Mouse (Mus musculus) kidney, adult 2 months (tissue): ENCODE measurements around the gene Psma6. TPM values are rescaled to one million over a fixed set of nuclear protein-coding genes. Genes with fewer than 3 reads are reported as not detected.

Source experiments
- DNase-seq: peaks from one replicate; pipeline ENCODE4 v3.0.0; 2021
- H3K27ac ChIP-seq: fragments of 200-500 bp; 2 replicates; pipeline ENCODE4 v1.5.1; 2012; ENCODE audit warnings: low read depth, low read length, control low read depth, inconsistent platforms; ENCODE audit not compliant: insufficient read depth
- H3K27me3 ChIP-seq: fragments of 200-500 bp; replicated peaks from 2 replicates; pipeline ENCODE4 v1.6.1; 2012; ENCODE audit warnings: mild to moderate bottlenecking, moderate library complexity, low read length, inconsistent platforms; ENCODE audit not compliant: control insufficient read depth, insufficient read depth
- H3K36me3 ChIP-seq: fragments of 200-500 bp; 2 replicates; pipeline ENCODE4 v1.6.1; 2012; ENCODE audit warnings: mild to moderate bottlenecking, moderate library complexity, low read length, inconsistent platforms; ENCODE audit not compliant: control insufficient read depth, insufficient read depth
- H3K4me1 ChIP-seq: fragments of 200-500 bp; 2 replicates; pipeline ENCODE4 v1.6.1; 2011; ENCODE audit warnings: low read length; ENCODE audit not compliant: control insufficient read depth, insufficient read depth
- H3K4me3 ChIP-seq: fragments of 200-500 bp; 2 replicates; pipeline ENCODE4 v1.5.1; 2011; ENCODE audit warnings: mild to moderate bottlenecking, low read depth, low read length, control low read depth; ENCODE audit not compliant: insufficient read depth
- CTCF ChIP-seq: fragments of 200-500 bp; conservative IDR thresholded peaks from 2 replicates; pipeline ENCODE4 v1.5.1; 2011; ENCODE audit warnings: low read depth, mild to moderate bottlenecking, control low read depth, low read length, moderate library complexity, mixed read lengths; ENCODE audit not compliant: insufficient read depth, insufficient read length
- POLR2A ChIP-seq: fragments of 200-500 bp; IDR thresholded peaks from one replicate; pipeline ENCODE4 v1.6.1; 2011; ENCODE audit warnings: low read depth, low read length, control low read depth
- WGBS: fragments of 180-500 bp; shearing (Covaris S2); methylation state at CpG from one replicate; pipeline ENCODE4 v1.1.7; 2018; 5-methylcytosine and 5-hydroxymethylcytosine counted together
- polyA plus RNA-seq: library from polyadenylated mRNA; depleted of rRNA; stranded (reverse); fragments of >200 nt; gene quantifications from 2 replicates; pipeline ENCODE4 v1.2.3, GENCODE M21; 2012

Psma6 gene
- polyA plus RNA-seq, 1 experiment: 80.2 TPM

DNA sequence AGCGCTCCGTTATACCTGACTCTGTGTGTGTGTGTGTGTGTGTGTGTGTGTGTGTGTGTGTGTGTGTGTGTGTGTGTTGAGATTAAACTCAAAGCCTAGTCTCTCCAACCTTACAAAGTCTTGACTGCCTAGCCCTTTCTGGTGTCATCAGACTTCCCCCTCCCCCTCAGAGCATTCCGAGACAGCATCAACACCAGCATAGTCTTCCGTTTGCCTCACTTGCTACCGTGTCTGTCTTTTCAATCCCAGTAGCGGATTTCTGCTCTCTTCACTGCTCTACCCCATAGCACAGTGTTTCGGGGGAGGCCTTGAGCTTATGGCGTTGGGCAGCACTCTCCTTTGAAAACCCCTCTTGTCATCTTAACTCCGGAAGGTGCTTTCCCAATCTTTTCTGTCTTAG is 2.4 kb downstream of the Psma6 start:
- H3K36me3 ChIP-seq: no peaks in the 10 kb centered on the region
- 88% methylated on average over 9 of the region's 9 CpGs for WGBS
- H3K27ac ChIP-seq: no peak overlapping the region
- DNase-seq: no peak
- H3K27me3 ChIP-seq: no peaks in the 10 kb centered on the region
- H3K4me3 ChIP-seq: no peak overlapping the region
- H3K4me1 ChIP-seq: no peaks in the 10 kb centered on the region
- TF ChIP-seq POLR2A: no peak
- no peak for TF ChIP-seq CTCF

DNA sequence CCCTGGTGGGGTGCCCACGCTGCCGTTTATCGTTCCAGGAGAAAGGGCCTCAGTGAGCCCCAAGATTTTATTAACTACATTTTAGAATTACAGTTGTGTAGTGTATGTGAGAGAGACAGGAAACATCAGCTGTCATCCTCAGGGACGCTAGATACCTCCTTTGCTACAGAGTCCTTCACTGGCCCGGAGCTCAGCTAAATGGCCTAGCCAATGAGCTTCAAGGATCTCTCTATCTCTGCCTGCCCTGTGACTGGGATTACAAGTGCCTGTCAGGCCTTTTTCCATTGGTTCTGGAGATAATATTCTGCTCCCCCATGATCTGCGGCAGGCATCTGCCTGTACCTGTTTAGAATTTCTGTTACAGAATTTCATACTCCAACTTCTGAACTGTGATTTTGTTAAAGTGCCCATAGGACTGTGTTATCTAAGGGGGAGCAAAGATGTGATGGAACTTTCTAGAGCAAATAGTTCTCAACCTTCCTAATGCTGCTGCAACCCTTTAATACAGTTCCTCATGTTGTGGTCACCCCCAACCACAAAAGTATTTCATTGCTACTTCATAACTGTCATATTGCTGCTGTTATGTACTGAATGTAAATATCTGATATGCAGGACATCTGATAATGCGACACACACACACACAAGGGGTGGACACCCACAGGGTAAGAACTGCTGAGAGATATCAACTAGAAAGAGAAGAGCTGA is 3.2 kb downstream of the Psma6 start:
- no peaks in the 10 kb centered on the region for H3K4me1 ChIP-seq
- WGBS: 85% methylated on average over 7 of the region's 7 CpGs
- no peaks in the 10 kb centered on the region for H3K27me3 ChIP-seq
- H3K36me3 ChIP-seq: no peaks in the 10 kb centered on the region
- H3K4me3 ChIP-seq: no peak overlapping the region
- TF ChIP-seq POLR2A (no peak), CTCF (no peak)
- no peak for DNase-seq
- no peak overlapping the region for H3K27ac ChIP-seq

DNA sequence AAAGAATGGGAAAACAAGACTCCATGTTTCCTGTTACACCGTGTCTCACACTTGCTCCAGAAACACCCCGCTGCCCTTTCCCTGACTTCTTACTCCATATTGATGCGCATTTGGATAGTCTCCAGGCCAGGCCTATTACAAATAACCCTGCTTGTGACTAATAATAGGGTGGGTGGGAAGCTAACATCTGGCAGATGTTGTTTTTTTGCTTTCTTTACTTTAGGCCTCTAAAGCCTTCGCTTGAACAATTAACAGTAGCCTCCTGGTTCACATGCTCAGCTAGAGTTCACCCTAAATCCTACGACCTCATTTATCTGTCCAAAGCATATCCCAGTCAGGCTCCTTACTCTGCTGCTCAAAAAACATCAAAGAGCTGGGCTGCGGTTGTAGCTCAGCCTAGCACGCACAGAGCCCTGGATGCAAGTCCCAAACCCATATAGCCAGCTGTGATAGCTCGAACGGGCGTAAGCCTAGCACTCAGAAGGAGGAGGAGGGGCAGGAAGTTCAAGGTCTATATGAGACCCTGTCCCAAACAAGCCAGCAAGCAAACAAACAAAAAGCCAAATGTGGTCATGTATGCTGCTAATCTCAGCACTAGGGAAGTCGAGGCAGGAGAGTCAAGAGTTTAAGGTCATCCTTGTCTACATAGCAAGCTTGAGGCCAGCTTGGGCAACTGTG is 3.9 kb downstream of the Psma6 start:
- H3K4me3 ChIP-seq: no peak overlapping the region
- peak; percentile 25 for DNase-seq
- WGBS: 71% methylated on average over 11 of the region's 11 CpGs

DNA sequence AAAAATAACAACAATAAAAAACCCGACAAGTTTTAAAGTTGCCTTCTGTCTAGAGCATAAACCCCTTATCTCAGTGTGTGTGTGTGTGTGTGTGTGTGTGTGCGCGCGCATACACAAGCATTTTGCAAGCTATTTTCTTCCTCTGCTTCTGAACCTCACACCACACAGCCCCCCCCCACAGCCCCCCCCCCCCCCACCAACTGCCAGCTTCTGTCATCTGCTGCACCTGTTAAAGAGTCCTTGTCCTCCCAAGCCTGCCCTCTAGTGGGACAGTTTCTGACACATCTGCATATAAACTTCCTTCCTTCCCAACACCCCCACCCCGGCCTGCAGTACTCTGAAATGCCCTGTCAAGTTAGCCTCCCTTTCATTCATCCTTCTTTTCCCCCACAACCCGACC is 4.5 kb downstream of the Psma6 start:
- DNase-seq: peak; percentile 62

More for the DNA sequence above, 3.9 kb downstream of the Psma6 start:
- H3K36me3 ChIP-seq: no peaks in the 10 kb centered on the region
- H3K27me3 ChIP-seq: no peaks in the 10 kb centered on the region
- TF ChIP-seq POLR2A: no peak
- no peak for TF ChIP-seq CTCF
- no peaks in the 10 kb centered on the region for H3K4me1 ChIP-seq
- no peak overlapping the region for H3K27ac ChIP-seq

DNA sequence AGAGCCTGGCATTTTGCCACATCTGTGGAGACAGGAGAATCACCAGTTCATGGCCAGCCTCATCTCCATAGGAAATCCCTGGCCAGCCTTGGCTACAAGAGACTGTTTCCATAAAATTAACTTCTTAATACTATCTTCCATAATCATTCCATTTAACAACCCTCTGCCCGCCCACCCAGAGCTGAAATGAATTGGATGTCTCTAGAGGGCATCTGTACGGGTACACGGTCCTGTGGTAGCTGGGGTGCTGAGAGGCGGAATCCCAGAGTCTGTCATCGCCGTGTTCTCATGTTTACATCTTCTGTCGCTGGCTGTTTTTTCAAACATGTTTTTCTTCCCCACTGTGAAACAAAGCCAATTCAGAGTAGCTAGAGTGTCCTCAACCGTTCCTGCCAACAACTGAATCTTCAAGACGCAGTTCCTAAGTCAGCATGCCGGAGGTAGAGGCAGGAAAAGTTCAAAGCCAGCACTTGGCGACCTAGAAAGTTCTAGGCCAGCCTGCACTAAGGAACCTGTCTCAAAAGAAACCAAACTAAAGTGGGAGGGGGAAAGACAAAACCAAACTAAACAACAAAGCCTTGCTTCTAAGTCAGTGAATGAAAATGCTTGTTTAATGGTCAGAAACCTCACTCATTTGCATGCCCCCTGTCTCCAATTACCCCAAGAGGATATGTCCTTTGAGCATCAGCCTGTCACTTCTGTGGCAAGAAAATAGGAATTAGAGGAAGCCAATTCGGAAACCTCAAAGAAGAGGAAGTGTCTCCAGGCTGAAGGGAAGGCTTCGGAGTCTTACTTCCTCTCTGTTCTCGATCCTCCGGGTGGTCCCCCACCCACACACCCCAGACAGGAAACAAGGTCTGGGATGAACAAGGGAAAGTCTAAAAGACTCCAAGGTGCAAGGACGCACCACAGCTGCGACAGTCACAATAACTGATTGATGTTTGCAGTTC is 5.4 kb downstream of the Psma6 start:
- 60% methylated on average over 17 of the region's 17 CpGs for WGBS
- DNase-seq: peak; percentile 53

More for the DNA sequence above, 4.5 kb downstream of the Psma6 start:
- Histone ChIP-seq H3K4me1 (no peaks in the 10 kb centered on the region), H3K36me3 (no peaks in the 10 kb centered on the region), H3K4me3 (no peak overlapping the region), H3K27me3 (no peaks in the 10 kb centered on the region), H3K27ac (no peak overlapping the region)
- peak; percentile 40 for TF ChIP-seq CTCF
- no peak for TF ChIP-seq POLR2A
- 65% methylated on average over 6 of the region's 6 CpGs for WGBS

DNA sequence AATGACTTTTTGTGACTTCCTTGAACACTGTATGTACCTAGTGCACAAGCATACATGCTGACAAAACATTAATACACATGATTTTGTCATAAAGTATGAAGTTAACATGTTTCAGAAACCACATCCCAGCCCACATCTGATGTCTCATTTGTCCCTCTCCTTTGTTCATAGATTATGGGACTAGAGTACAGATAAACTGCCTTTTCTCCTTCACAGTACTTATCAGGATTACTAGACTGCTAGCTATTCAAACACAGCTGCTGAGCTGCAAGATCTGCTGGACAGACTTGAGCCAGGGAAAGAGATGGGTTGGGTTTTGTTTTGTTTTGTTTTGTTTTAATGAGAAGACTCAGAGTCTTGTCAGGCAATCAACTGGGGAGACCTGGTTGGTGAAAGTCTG is 8.1 kb downstream of the Psma6 start:
- Histone ChIP-seq H3K4me1 (no peaks in the 10 kb centered on the region), H3K27ac (no peak overlapping the region), H3K36me3 (no peaks in the 10 kb centered on the region), H3K4me3 (no peak overlapping the region), H3K27me3 (no peaks in the 10 kb centered on the region)
- TF ChIP-seq CTCF (no peak), POLR2A (no peak)
- DNase-seq: no peak

More for the DNA sequence above, 5.4 kb downstream of the Psma6 start:
- Histone ChIP-seq H3K27me3 (no peaks in the 10 kb centered on the region), H3K27ac (no peak overlapping the region; the same call in 1 of the 2 replicates), H3K4me1 (no peaks in the 10 kb centered on the region), H3K36me3 (no peaks in the 10 kb centered on the region), H3K4me3 (peak overlapping the region; percentile 6; the same call in 1 of the 2 replicates)
- no peak for TF ChIP-seq POLR2A
- no peak for TF ChIP-seq CTCF
